Mouse (Mus musculus) gonadal fat pad, adult 2 months (tissue): ENCODE data around the gene Ephb2. TPM values are rescaled to one million over a fixed set of nuclear protein-coding genes. Genes with fewer than 3 reads are reported as not detected.

ENCODE experiments used
- DNase-seq: peaks from one replicate; pipeline ENCODE4 v3.0.0-alpha.2; 2012; ENCODE audit warnings: low read depth
- polyA plus RNA-seq: library from polyadenylated mRNA; depleted of rRNA; stranded (reverse); fragments of >200 nt; gene quantifications from 2 replicates; pipeline ENCODE4 v1.2.3, GENCODE M21; 2012; rRNA removed

The Ephb2 gene
- polyA plus RNA-seq: 14.4 and 20.6 TPM in 2 replicates

DNA sequence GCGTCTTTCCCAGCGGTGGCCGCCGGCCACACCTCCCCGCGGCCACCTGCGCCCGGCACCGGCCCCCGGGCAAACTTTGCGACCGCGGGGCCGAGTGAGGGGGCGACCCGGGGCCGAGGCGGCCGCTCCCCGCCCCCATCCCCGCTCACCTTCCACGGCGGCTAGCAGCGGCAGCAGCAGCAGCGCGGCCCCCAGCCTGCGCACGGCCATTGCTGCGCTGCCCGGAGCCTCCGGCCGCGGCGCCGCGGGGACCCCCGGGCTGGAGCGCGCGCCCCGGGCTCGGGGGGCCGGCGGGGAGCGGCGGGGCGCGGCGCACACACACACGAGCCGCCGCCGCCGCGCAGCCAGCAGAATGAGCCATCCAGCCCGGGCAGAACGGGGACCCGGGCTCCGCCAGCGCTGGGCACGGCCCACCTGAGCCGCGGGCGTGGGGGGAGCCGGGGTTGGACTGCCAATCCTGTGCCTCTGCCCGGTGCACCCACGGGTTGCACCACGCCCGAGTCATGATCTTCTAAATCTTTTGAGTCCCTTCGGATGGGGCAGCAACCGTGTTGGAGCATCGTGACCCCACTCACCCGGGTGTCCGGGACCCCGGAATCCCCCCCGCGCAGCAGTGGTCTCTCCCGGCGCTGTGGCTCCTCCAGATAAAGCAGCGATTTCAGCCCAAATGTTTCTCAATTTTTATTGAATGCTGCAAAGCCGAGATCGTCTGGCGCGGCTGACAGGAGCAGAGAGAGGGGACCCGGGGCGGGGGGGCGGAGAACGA is at the start of gene Ephb2:
TSS of gene Ephb2 (minus strand) at position 368 of the 766 bp plus-strand sequence.
- no peak for DNase-seq

DNA sequence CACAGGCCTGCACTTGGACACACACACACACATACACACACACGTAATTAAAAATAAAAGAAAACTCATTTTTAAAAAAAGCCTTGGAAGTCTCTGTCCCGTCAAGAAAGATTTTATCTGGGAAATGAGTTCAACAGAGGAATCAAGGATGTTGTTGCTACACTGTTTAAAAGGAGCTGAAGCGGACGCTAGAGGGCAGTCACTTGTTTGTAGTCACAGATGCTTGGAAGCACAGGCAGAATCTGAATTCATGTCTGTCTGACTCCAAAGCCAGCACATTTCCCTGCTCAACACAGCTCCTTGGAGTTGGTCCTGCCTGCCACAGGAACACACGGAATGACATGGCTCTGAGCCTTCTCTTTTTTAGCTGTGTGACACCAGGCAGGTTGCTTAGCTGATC is 42.8 kb upstream of the Ephb2 start:
- DNase-seq: no peak

DNA sequence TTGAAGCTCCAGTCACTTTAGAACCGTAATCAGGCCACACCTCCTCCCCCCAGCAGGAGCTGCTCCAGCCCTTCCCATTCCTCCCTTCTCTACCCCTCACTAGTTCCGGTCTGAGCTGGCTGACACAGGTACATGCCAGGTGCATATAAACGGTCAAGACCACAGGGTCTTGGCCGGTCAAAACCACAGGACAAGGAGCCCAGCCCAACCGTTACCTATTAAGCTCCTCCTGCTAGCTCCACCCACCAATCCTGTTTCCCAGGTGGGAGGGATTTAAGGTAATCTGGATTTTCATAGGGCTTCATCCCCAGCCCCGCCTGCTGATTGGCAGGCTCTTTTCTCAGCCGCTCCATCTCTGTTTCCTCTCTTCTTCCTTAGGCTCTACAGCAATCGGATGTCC is 42.4 kb upstream of the Ephb2 start:
- no peak for DNase-seq

DNA sequence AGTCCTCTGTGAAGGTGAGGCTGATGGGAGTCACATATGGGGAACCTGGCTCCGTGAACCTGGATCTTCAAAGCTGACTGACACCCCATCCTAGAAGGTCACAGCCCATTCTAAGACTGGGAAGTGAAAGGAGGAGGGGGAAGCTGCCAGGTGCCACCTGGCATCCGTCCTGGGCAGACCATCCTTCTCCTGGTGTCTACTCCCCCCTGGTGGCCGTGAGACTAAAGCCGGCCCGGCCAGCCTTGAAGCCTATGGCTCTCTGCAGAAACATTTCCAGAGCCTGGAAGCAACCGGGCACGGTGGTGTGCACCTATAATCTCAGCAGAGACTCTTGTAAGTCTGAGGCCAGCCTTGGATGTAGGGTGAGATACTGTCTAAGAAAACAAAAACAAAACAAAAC is 41.2 kb upstream of the Ephb2 start:
- DNase-seq: no peak

DNA sequence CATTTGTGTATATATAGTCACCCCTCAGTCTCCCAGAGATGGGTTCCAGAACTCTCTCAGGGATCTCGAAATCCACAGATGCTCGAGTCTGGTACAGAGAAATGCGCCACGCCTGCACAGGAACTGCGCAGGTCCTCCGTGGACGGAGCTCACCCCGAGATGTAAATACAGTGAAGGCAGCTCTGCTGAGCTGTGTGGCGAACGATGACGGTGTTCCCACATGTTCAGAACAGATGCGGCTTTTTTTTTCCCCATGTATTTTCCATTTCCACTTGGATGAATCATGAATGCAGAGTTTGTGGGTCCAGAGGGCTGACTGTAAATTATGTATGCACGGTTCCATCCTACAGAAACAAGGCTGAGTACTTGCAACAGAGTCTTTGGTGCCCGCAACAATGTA is 39.2 kb upstream of the Ephb2 start:
- no peak for DNase-seq

DNA sequence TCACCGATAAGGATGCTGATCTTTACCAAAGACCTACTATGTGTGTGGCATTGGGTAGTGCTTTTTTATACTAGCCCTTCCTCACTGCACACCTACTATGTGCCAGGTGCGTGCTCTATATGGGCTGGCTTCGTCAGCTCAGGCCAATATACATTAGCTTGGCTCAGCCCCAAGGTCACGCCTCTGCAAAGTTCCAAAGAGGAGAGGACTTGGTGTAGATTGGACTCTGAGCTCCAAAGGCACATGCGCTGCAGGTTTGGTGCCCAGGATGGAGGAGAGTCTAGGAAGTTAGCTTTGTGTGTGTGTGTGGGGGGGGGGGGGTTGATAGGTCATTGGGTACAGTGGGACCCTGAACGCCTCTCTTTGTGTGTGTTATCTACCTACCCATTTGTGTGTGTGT is 32.6 kb upstream of the Ephb2 start:
- no peak for DNase-seq

DNA sequence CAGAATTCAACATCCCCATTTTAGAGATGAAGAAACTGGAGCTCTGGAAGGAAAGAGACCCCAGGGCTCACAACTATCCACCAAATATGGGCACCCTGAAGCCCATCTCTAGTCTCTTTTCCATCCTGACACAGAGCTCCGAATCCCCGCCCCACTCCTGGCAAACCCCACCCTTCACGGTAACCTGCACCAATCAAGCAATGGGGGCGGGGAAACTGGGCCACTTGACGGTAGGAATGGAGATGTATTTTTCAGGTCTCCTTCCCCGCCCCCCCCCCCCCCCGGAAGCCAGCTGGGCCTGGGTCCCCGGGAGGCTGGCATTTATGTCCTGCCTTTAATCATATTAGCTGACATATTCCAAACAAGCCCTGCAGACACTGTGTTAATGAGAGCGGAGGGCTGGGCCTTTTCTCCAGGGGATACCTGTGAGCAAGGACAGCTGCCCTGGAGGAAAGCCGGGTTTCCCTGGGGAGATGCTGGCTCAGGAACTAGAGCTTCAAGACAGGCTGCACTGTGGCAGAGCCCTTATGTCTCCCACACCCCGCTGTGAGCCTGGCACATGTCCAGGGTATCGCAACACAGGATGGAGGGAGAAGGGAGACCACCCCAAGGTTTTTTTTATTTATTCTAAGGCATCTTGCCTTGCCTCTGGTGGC is 32.0 kb upstream of the Ephb2 start:
- no peak for DNase-seq

DNA sequence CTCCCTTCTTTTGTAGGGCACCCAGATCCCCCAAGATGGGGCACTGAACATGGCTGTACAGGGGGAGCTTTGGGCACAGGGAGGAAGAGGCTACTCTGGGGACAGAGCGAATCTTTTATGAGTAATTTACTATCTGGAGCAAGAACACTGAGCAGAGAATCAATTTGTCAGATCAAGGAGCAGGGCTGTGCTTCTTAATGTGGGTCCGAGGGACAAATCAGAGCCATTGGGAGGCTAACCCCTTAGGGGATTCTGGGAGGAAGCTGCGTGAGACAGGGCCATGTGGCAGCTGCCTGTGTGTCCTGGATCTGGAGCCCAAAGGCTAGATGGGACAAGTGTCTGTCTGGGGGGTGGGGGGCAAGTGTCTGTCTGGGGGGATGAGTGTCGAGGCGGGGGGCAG is 29.7 kb upstream of the Ephb2 start:
- DNase-seq: no peak

DNA sequence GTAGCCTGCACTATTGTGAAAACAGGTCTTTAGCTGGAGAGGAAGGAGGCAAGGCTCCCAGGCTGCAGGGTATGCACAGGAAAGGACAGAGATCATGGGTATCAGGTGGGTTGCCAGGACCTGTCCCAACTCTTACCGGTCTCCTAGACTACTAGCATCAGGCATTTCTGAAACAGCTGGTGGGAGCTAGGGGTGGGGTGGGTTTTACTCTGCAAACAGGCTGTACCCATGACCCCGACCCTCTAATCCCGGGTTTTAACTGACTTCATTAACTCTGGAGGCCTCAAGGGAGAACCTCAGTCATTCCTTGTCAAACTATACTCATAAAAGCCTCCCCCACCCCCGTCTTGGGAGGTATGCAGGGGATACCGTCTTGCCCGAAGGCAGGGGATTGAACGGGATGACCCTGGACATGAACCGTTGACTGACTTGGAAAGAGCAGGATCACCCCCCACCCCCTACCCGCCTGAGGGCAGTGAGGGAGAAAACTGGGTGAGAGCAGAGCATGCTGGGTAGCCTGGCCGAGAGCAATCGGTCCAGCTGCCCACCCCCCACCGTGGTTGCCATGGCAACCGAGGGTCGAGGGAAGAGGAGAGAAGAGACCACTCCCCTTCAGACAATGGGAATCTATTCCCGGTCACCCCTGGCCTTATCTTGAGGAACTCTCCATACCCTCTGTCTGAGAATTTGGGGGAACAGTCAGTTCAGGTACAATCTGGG is 29.1 kb upstream of the Ephb2 start:
- DNase-seq: no peak

DNA sequence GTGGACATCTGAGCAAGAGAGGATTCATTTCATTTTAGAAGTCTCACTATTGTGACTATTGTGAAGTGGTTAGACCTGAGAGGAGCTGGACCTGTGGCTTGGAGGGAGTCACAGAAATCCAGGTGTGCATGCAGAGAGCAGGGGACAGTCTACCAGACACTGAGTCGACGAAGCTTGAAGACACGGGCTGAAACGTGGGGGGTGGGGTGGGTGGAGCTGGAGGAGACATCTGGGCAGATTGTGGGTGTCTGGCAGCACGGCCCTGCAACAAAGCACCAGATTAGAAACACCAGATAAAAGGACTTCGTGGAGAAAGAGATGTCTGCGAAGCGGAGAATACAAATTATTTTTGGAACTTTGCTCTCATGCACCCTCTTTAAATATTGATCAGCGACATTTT is 27.7 kb upstream of the Ephb2 start:
- no peak for DNase-seq

DNA sequence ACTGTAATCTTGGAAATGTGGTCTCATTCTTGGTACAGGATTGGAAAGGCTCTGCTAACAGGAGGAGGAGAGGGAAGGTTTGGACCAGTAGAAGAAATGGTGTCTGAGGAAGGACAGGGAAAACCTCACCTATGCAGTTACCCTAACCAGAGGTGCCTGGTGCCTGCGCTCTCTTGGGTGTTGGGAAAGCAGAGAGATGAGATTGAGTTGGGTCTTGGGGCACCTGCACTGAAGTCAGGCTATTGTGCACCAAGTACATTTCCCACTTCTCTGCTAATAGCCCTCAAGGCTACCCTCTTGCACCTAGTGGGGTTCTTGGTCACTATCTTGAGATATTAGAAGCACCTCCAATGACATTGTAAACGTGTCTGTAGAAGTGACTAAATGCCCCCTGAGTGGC is 26.6 kb upstream of the Ephb2 start:
- DNase-seq: no peak

DNA sequence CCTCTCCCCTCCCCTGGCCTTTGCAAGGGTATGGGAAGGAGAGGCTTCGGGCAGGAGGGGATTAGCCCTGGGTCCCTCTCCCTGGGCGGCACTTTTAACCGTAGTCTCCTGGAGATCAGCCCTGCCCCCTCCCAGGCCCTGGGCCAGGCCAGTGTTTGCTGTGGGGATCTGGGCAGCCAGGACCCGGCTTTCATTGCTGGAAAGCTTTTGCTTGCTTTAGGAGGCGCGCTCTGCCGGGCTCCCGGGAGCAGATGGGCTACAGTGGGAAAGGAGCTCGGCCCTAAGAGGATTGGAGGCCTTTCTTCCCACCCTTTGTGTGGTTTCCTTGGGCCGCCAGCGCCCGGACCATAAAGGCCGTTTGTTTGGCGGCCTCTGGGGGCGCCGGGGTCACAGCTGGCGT is 26.0 kb upstream of the Ephb2 start:
- no peak for DNase-seq

DNA sequence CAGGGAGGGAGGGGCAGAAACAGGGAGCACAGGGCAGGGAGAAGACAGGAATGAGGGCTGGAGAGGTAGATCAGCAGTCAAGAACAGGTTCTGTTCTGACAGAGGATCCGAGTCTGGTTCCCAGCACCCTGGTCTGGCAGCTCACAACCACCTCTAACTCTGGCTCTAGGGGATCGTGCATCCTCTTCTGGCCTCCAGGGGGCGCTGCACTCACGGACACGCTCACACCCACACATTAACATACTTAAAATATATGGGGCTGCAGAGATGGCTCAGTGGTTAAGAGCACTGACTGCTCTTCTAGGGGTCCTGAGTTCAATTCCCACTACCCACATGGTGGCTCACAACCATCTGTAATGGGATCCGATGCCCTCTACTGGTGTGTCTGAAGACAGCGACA is 24.2 kb upstream of the Ephb2 start:
- no peak for DNase-seq

DNA sequence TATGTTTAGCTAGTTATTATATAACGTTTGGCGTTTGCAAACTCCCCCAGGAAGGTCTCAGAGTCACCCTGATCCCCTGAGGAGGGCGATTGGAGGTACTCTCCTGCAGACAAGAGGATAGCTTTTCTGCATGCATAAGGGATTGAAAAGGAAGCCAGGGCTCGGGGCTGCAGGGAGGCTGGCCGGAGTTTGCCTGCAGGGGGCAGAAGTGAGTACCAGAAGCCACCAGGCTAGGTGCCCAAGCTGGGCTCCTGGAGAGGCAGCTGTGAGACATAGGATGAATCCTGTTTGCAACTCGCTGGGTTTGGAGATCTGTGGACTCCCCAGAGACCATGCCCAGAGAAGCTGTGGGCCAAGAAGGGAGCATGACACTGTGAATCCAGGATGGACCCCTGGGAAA is 19.3 kb upstream of the Ephb2 start:
- no peak for DNase-seq

DNA sequence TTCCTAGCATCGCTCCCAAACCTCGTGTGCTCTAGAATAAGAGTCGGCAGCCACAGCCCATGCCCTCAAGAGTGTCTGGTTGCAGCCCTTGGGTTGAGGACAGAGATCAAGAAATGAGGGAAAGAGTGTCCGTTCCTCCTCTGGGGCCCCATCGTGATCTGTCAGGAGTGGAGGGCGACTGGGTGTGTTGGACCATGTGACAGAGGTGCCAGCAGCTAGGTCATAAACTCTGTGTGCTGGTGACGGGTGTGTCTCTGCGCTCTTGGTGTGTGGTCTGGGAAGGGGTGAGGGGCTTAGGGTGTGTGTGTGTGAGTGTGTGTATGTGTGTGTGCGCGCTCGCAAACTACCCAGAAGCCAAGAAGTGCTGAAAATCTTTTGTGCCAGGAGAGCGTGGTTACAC is 17.2 kb upstream of the Ephb2 start:
- DNase-seq: no peak

DNA sequence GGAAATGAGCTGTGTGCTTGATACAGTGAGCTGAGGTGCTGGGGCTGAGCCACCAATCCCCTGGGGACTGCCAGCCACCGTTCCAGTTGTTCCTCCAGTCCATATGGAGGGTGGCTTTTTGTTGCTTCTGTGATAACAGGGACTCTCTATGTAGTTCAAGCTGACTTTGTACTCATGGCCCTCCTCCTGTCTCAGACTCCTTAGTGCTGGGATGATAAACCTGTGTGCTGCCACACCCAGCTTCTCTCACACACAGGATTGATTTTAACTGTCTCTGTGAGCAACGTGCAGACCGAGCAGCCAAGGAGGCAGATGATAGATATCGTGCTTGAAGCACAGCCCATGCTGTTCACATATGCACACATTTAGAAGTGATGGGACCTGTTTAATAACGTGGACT is 16.3 kb upstream of the Ephb2 start:
- no peak for DNase-seq

DNA sequence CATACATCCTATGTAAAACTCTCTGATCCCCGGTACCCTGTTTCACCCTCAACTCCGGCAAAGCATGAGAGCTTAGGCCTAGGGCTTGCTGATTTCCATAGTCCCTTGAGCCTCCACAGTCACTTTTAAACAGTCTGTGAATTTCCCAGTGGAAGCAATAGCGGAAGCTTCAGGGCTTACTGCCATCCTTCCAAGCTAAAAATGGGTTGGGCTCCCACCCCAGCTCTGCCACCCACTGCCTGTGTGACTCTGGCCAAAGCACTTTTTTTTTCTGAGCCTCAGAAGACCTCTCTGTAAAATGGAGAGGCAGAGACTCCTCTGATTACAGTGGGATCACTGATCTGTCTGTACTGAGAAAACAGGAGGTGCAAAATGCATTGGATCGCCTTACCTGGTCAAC is 12.8 kb upstream of the Ephb2 start:
- no peak for DNase-seq

DNA sequence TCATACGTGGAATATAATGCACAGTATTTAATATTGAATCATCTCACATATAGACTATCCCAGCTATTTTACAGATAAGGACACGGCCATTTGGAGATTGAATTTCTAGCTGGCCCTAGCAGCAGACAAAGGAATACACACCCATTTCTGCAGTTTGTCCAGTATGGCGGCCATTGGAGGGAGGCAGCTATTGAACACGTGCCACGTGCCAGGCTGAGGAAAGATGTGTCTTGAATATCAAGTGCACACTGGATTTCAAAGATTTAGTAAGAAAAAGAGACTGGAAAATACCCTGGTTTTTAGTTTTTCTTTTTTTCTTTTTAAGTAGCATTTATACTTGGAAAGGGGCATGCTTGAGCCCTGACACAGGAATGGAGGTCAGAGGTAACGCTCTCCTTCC is 11.4 kb upstream of the Ephb2 start:
- DNase-seq: no peak

DNA sequence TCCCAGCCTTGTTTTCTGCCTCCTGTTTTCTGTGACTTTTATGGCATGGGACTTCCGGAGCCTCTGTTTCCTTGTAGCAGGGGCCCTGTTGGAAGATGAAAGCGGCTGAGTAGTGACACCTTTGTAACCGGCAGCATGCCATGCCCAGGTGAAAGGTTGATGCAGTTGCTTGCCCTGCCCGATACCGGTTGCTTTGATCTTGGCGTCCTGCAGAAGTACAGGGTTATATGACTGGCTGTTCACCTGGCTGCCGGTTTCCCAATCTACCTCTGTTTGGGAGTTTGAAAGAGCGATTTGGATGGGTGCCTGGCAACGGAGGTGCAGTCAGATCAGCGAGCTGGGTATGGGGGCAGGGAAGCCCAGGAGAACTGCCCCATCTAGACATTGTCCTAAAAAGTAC is 7.0 kb upstream of the Ephb2 start:
- DNase-seq: no peak

DNA sequence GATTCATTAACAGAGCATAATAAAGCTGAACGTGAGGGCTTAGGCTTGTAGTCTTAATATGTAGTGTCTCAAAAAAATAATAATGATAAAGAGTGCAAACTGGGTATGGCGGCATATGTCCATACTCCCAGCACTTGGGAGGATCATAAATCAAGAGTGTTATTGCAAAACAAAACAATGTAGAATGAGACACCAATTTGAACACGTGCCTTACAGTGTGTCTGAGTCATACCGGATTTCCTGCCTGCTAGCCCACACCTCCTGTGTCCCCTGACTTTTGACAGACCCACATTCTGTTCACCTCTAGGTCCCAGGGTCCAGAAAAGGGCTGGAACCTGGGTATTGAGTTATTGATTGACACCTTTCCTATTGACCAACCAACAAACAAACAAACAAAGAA is 6.2 kb upstream of the Ephb2 start:
- no peak for DNase-seq

DNA sequence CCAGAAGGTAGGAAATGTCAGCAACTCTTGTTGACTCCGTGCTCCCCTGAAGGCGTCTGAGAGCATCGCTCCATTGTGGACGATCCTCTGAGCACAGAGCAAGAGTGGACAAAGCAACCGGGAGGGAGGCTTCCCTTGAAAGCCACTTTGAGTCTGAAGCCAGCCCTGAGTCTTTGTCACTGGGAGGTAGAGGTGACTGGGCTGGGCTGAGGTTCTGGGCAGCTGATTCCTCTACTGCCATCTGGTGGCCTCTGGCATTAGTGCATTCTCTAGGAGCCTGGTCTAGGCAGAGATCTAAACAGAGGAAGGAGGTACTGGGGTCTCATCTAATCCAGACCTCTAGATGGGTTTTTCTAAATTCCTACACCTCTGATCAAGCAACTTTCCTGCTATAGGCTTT is 5.3 kb upstream of the Ephb2 start:
- no peak for DNase-seq

DNA sequence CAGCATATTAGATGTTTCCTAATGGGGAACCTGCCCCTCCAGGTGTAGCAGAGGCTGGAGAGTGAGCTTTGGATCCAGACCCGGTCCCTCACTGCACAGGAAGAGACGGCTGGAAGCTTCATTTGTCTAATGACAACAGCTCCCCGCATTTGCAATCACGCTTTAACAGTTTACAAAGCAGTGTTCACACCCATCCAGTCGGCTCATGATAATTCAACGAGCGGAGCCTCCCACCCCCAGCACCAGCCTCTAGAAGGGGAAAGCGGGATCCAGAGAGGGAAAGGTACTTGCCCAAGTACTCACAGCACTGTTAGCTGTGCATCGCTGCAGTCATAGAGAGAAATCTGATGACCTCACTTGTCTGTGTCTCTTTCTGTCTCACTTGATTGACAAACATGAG is 2.7 kb upstream of the Ephb2 start:
- no peak for DNase-seq

DNA sequence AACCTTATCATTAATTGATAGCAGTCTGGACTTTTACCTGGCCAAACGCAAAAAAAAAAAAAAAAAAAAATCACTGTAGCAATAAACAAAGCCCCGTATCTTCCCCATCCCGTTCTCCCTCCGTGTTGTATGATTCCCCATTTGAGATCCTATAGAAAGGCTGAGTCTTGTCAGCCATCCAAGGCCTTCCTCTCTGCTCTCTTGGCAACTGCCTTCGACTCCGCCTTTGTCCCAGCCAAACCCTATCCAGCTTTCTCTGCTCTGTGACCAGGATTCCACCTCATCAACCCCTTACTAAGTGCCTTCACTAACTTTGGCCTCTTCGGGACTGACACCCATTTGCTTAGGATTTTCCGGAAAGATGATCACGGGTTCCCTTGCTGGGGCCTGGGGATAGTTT is 2.2 kb upstream of the Ephb2 start:
- DNase-seq: no peak
